In the genomic region with DNA sequence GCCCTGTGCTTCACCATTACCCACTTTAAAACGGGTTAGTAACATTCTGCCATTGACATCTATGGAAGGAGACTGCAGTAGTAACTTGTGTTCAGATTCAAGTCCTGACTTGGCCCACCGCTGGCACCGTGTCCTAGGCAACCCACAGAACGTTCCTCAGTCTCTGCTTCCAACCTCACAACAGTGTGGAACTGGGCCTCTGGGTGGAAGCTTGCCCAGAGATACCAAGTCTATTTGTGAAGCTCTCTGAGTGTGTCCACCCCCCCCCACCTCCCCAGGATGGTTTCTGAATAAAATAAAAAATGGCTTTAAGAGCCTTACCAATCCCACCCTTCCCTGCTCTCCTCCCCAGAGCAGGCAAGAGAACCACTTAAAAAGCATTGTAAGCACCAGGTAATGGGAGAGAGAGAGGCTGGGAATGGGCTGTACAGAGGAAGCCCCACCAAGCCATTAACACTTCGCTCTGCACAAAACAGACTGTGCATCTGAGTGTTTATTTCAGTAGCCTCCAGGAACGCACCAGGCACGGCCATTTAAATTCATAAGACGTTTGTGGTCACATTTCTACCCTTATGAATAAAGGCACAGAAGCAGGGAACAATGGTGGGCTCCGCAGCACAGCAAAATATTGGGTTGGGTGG, we compare ENCODE assay signal across 11 mouse cellular contexts.
DNase-seq lines count a peak whose midpoint lies in the region; ATAC-seq and TF ChIP-seq lines count a peak whose summit lies in the region.
"Had no signal": no experiment of that assay in that cellular context is flagged by ENCODE, and none has a peak within 500 bp of the region (broad histone marks: within the 10 kb centered on the region; RNA-seq: fewer than 3 reads in every experiment).

No protein-coding gene starts in this region.

- H3K27me3 ChIP-seq in neural tube, embryonic 12.5 days (replicated peaks) = no peaks in the 10 kb centered on the region
- H3K27me3 ChIP-seq in hindbrain, embryonic 16.5 days (replicated peaks; ENCODE audit: control insufficient read depth, insufficient read depth, low read length) = no peaks in the 10 kb centered on the region
- H3K27me3 ChIP-seq in midbrain, postnatal 0 days (ENCODE audit: insufficient read depth, low read length) = no peaks in the 10 kb centered on the region
- H3K27me3 ChIP-seq: heart, embryonic 15.5 days had no signal

- 0 out of 2 replicates have a peak overlapping the region, but pooled peaks have one; percentile 14 for H3K4me2 ChIP-seq in neural tube, embryonic 12.5 days (replicated peaks)
- H3K4me2 ChIP-seq in hindbrain, embryonic 16.5 days (ENCODE audit: low read length) = peak overlapping the region; percentile 32
- 0 out of 2 replicates have a peak overlapping the region, but pooled peaks have one; percentile 15 for H3K4me2 ChIP-seq in midbrain, postnatal 0 days (ENCODE audit: low read depth, low read length, poor library complexity, severe bottlenecking)

- H3K9me3 ChIP-seq in neural tube, embryonic 12.5 days = no peaks in the 10 kb centered on the region
- no peaks in the 10 kb centered on the region for H3K9me3 ChIP-seq in hindbrain, embryonic 16.5 days (ENCODE audit: control insufficient read depth, low read length)
- no peaks in the 10 kb centered on the region for H3K9me3 ChIP-seq in midbrain, postnatal 0 days (ENCODE audit: low read length)
- H3K9me3 ChIP-seq: heart, embryonic 15.5 days; limb, embryonic 10.5 days had no signal

- no peak overlapping the region for H3K4me3 ChIP-seq in neural tube, embryonic 12.5 days
- H3K4me3 ChIP-seq in hindbrain, embryonic 16.5 days (ENCODE audit: low read length) = no peak overlapping the region
- no peak overlapping the region for H3K4me3 ChIP-seq in midbrain, postnatal 0 days (ENCODE audit: low read depth, low read length)
- H3K4me3 ChIP-seq: heart, embryonic 15.5 days; limb, embryonic 10.5 days had no signal

- H3K36me3 ChIP-seq in neural tube, embryonic 12.5 days = no peaks in the 10 kb centered on the region
- no peaks in the 10 kb centered on the region for H3K36me3 ChIP-seq in hindbrain, embryonic 16.5 days (ENCODE audit: control insufficient read depth, insufficient read depth, low read length)
- no peaks in the 10 kb centered on the region for H3K36me3 ChIP-seq in midbrain, postnatal 0 days (ENCODE audit: insufficient read depth, low read length)
- H3K36me3 ChIP-seq: heart, embryonic 15.5 days; limb, embryonic 10.5 days had no signal

- ATAC-seq in neural tube, embryonic 12.5 days (ENCODE audit: low FRiP score, low read depth) = no peak
- ATAC-seq in hindbrain, embryonic 16.5 days = peak; percentile 69
- 0 out of 2 replicates have a peak, but pooled peaks have one; percentile 25 for ATAC-seq in midbrain, postnatal 0 days (ENCODE audit: low FRiP score)

- H3K9ac ChIP-seq in neural tube, embryonic 12.5 days = no peak overlapping the region
- H3K9ac ChIP-seq in hindbrain, embryonic 16.5 days (ENCODE audit: low read depth, low read length) = peak overlapping the region; percentile 27; the same call in 1 of the 2 replicates
- H3K9ac ChIP-seq in midbrain, postnatal 0 days (replicated peaks; ENCODE audit: low read length, poor library complexity, severe bottlenecking) = 0 out of 2 replicates have a peak overlapping the region, but pooled peaks have one; percentile 24
- H3K9ac ChIP-seq: heart, embryonic 15.5 days had no signal

- DNase-seq in neural tube, embryonic 10.5 days (ENCODE audit: extremely low spot score, low spot score) = no peak
- DNase-seq in midbrain, postnatal 0 days (ENCODE audit: low spot score) = peak; percentile 73
- no peak for DNase-seq in layer of hippocampus, adult 9-11 months
- DNase-seq in urinary bladder, postnatal 4 days (ENCODE audit: low spot score in 2 of 2) = no peak
- no peak for DNase-seq in yolk sac, embryonic 10.5 days (ENCODE audit: low spot score)
- DNase-seq in lung, postnatal 10 days = no peak
- DNase-seq: gastrocnemius, postnatal 25 days had no signal

- H3K27ac ChIP-seq in neural tube, embryonic 12.5 days = peak overlapping the region; percentile 67; the same call in 1 of the 2 replicates
- peak overlapping the region; percentile 81 for H3K27ac ChIP-seq in hindbrain, embryonic 16.5 days (ENCODE audit: low read depth, low read length)
- peak overlapping the region; percentile 82 for H3K27ac ChIP-seq in midbrain, postnatal 0 days (ENCODE audit: low read depth, low read length)
- H3K27ac ChIP-seq: heart, embryonic 15.5 days had no signal

- 60% methylated on average over 9 of the region's 9 CpGs for WGBS in neural tube, embryonic 12.5 days
- WGBS in hindbrain, embryonic 16.5 days = 36% methylated on average over 9 of the region's 9 CpGs
- 41% methylated on average over 9 of the region's 9 CpGs for WGBS in midbrain, postnatal 0 days

- TF ChIP-seq CTCF in midbrain, postnatal 0 days (IDR thresholded peaks at IDR 0.05) = no peak

- peaks cover 27% of the 10 kb centered on the region for H3K4me1 ChIP-seq in neural tube, embryonic 12.5 days
- H3K4me1 ChIP-seq in hindbrain, embryonic 16.5 days (ENCODE audit: control insufficient read depth, insufficient read depth, low read depth, low read length) = peaks cover 24% of the 10 kb centered on the region
- H3K4me1 ChIP-seq in midbrain, postnatal 0 days (ENCODE audit: insufficient read depth, low read length) = peaks cover 17% of the 10 kb centered on the region
